Mouse (Mus musculus) CH12.LX (cell line): ENCODE results near the gene Cbfa2t2.
A peak's percentile ranks its signal among the peaks of the same experiment; 100 is the strongest.

Source experiments
- CTCF ChIP-seq, 2 experiments: IDR thresholded peaks in 1 of 2; conservative IDR thresholded peaks in 1 of 2; 2 replicates each; pipeline ENCODE4 v1.5.1; 2011 to 2012; ENCODE audit warnings: low read depth in 2 of 2, low read length in 2 of 2, improper control_type of control experiment in 1 of 2, inconsistent platforms in 1 of 2, mild to moderate bottlenecking in 1 of 2, moderate library complexity in 1 of 2
- E2F4 ChIP-seq: IDR thresholded peaks from 2 replicates; pipeline ENCODE4 v1.6.1; 2011; ENCODE audit warnings: low read depth, low read length, improper control_type of control experiment; ENCODE audit not compliant: insufficient replicate concordance
- EP300 ChIP-seq: IDR thresholded peaks from 2 replicates; pipeline ENCODE4 v1.6.1; 2011; ENCODE audit warnings: low read length, improper control_type of control experiment
- HCFC1 ChIP-seq: IDR thresholded peaks from 2 replicates; pipeline ENCODE4 v1.6.1; 2012; ENCODE audit warnings: low read depth, mild to moderate bottlenecking, inconsistent platforms, low read length, improper control_type of control experiment
- JUND ChIP-seq: conservative IDR thresholded peaks from 2 replicates; pipeline ENCODE4 v1.6.1; 2011; ENCODE audit warnings: low read depth, low read length, improper control_type of control experiment
- NRF1 ChIP-seq: IDR thresholded peaks from 2 replicates; pipeline ENCODE4 v1.6.1; 2014; ENCODE audit warnings: low read depth, mild to moderate bottlenecking, inconsistent platforms, low read length, improper control_type of control experiment, moderate library complexity
- USF1 ChIP-seq: IDR thresholded peaks from 2 replicates; pipeline ENCODE4 v1.6.1; 2014; ENCODE audit warnings: low read depth, mild to moderate bottlenecking, inconsistent platforms, low read length, improper control_type of control experiment

DNA sequence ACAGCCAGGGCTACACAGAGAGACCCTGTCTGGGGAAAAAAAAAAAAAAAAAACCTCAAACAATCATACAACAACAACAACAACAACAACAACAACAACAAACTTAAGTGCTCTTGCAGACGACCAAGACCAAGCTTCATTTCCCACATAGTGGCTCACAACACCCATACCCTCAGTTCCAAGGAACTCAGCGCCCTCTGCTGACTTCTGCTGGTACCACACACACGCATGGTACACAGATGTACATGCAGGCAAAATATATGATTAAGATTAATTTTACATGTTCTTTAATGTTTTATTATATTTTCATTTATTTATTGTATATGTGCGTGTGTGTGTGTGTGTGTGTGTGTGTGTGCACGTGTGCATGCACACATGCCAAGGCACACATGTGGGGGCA is 150.1 kb downstream of the Cbfa2t2 start:
- TF ChIP-seq CTCF (conservative IDR thresholded peaks at IDR 0.05 in 1 of 2, IDR thresholded peaks at IDR 0.05 in 1 of 2; ENCODE audit: low read depth in 2 of 2, low read length in 2 of 2), result peak; percentile 11 to 60; a peak in 3 of 4 replicates
- TF ChIP-seq E2F4, result no peak
- TF ChIP-seq EP300, result no peak
- no peak for TF ChIP-seq USF1
- no peak for TF ChIP-seq NRF1
- no peak for TF ChIP-seq HCFC1
- no peak for TF ChIP-seq JUND
